ENCODE assay signal across 8 mouse cellular contexts in the genomic region with DNA sequence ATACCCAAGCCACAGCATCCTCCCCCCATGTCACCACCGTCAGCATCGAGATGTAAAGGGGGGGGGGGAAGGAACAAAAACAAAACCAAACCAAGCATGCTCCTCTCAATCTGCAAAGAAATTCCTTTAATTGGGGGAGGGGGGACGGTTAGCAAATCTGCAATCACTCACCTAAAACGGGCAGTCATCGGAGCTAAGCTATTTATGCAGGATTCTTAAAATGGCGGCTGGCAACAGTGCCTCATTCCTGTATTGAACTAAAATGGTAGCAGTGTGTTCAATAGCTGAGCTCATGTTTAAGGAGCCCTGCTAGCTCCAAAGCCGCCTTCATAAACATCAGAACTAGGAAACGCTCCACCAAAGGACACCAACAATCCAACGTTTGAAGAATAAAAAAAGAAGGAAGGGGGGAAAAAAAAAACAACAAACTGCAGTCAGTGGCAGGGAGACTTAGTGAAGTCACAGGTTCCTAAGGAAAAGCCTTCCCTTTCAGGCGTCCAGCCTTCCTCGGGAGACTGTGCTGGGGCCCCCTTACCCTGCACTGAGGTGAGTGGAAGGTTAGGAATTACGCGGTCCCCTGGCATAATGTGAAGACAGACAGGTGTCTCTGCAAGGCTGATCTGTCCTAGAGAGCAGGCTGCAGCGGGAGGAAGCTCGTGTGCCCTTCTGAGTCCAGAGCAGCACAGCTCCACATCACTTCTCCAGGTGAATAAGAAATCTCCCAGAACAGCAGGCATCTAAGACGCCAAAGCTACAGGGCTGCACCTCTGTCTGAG. TPM values are rescaled to one million over a fixed set of nuclear protein-coding genes. Genes with fewer than 3 reads are reported as not detected.
A peak's percentile ranks its signal among the peaks of the same experiment; 100 is the strongest.
DNase-seq lines count a peak whose midpoint lies in the region; ATAC-seq and TF ChIP-seq lines count a peak whose summit lies in the region.

No protein-coding gene starts in this region.

- H3K9ac ChIP-seq in heart, embryonic 12.5 days: peak overlapping the region; percentile 63
- peak overlapping the region; percentile 68 for H3K9ac ChIP-seq in forebrain, embryonic 11.5 days (ENCODE audit: low read length)
- H3K9ac ChIP-seq in limb, embryonic 14.5 days (ENCODE audit: low read depth, low read length, severe bottlenecking): peak overlapping the region; percentile 38
- H3K9ac ChIP-seq in stomach, embryonic 16.5 days (ENCODE audit: low read length): peak overlapping the region; percentile 71

- H3K27ac ChIP-seq in heart, embryonic 12.5 days (ENCODE audit: poor library complexity, severe bottlenecking): peak overlapping the region; percentile 100
- peak overlapping the region; percentile 100 for H3K27ac ChIP-seq in forebrain, embryonic 11.5 days (ENCODE audit: low read depth, low read length)
- peak overlapping the region; percentile 99 for H3K27ac ChIP-seq in limb, embryonic 14.5 days (replicated peaks; ENCODE audit: low read depth, low read length)
- H3K27ac ChIP-seq in stomach, embryonic 16.5 days (ENCODE audit: low read length): peak overlapping the region; percentile 100

- DNase-seq in heart, postnatal 25 days (ENCODE audit: low spot score): no peak
- peak; percentile 84 for DNase-seq in brain, adult 2 months (ENCODE audit: low read depth, low spot score)
- DNase-seq in forebrain, embryonic 11.5 days (ENCODE audit: low spot score): peak; percentile 58
- DNase-seq in limb, embryonic 14.5 days (ENCODE audit: low spot score): no peak
- no peak for DNase-seq in urinary bladder, postnatal 4 days (ENCODE audit: low spot score in 2 of 2)

- H3K36me3 ChIP-seq in heart, embryonic 12.5 days: peaks cover 7% of the 10 kb centered on the region
- no peaks in the 10 kb centered on the region; the same call in 1 of the 2 replicates for H3K36me3 ChIP-seq in forebrain, embryonic 11.5 days (ENCODE audit: control insufficient read depth, insufficient read depth, low read length)
- H3K36me3 ChIP-seq in limb, embryonic 14.5 days (ENCODE audit: control insufficient read depth, insufficient read depth, low read length): peaks cover 12% of the 10 kb centered on the region; the same call in 1 of the 2 replicates
- H3K36me3 ChIP-seq in stomach, embryonic 16.5 days (ENCODE audit: control insufficient read depth, insufficient read depth, low read length): no peaks in the 10 kb centered on the region

- peak overlapping the region; percentile 56 for H3K4me2 ChIP-seq in heart, embryonic 12.5 days
- H3K4me2 ChIP-seq in forebrain, embryonic 11.5 days (ENCODE audit: low read depth, low read length, severe bottlenecking): peak overlapping the region; percentile 72
- H3K4me2 ChIP-seq in limb, embryonic 14.5 days (replicated peaks; ENCODE audit: low read depth, low read length, severe bottlenecking): peak overlapping the region; percentile 71
- peak overlapping the region; percentile 78 for H3K4me2 ChIP-seq in stomach, embryonic 16.5 days (ENCODE audit: low read depth, low read length)

- no peaks in the 10 kb centered on the region for H3K27me3 ChIP-seq in heart, embryonic 12.5 days (replicated peaks)
- no peaks in the 10 kb centered on the region for H3K27me3 ChIP-seq in forebrain, embryonic 11.5 days (ENCODE audit: control insufficient read depth, insufficient read depth, low read length)
- H3K27me3 ChIP-seq in limb, embryonic 14.5 days (ENCODE audit: control insufficient read depth, insufficient read depth, low read length): no peaks in the 10 kb centered on the region
- no peaks in the 10 kb centered on the region for H3K27me3 ChIP-seq in stomach, embryonic 16.5 days (ENCODE audit: control insufficient read depth, insufficient read depth, low read length)

- H3K9me3 ChIP-seq in heart, embryonic 12.5 days (replicated peaks): no peaks in the 10 kb centered on the region
- H3K9me3 ChIP-seq in forebrain, embryonic 11.5 days (ENCODE audit: control insufficient read depth, low read length): no peaks in the 10 kb centered on the region
- no peaks in the 10 kb centered on the region for H3K9me3 ChIP-seq in limb, embryonic 14.5 days (ENCODE audit: control insufficient read depth, low read length)
- no peaks in the 10 kb centered on the region for H3K9me3 ChIP-seq in stomach, embryonic 16.5 days (replicated peaks; ENCODE audit: control insufficient read depth, low read length)

- H3K4me1 ChIP-seq in heart, embryonic 12.5 days (replicated peaks): peaks cover 97% of the 10 kb centered on the region
- H3K4me1 ChIP-seq in forebrain, embryonic 11.5 days (replicated peaks; ENCODE audit: control insufficient read depth, insufficient read depth, low read length): peaks cover 84% of the 10 kb centered on the region
- peaks cover 95% of the 10 kb centered on the region for H3K4me1 ChIP-seq in limb, embryonic 14.5 days (ENCODE audit: control insufficient read depth, insufficient read depth, low read length)
- H3K4me1 ChIP-seq in stomach, embryonic 16.5 days (ENCODE audit: control insufficient read depth, insufficient read depth, low read length): peaks cover 83% of the 10 kb centered on the region

- intact Hi-C loops in heart, postnatal 25 days (cut with DNase I): no loop called here

- no peak for ATAC-seq in heart, embryonic 12.5 days (ENCODE audit: insufficient number of reproducible peaks, low FRiP score)
- no peak for ATAC-seq in forebrain, embryonic 11.5 days (replicated peaks; ENCODE audit: low FRiP score)
- no peak for ATAC-seq in limb, embryonic 14.5 days (ENCODE audit: low FRiP score, low read depth)
- ATAC-seq in stomach, embryonic 16.5 days (ENCODE audit: insufficient read depth, low FRiP score): no peak
- ATAC-seq in erythroblast, adult 5-6 weeks (replicated peaks; ENCODE audit: low FRiP score, poor library complexity, severe bottlenecking): no peak

- no peak for TF ChIP-seq POLR2A in limb, embryonic 14.5 days (IDR thresholded peaks at IDR 0.05; ENCODE audit: borderline replicate concordance, extremely low read depth, insufficient read depth, insufficient read length)

- H3K4me3 ChIP-seq in heart, embryonic 12.5 days: peak overlapping the region; percentile 10; the same call in 1 of the 2 replicates
- peak overlapping the region; percentile 9; the same call in 1 of the 2 replicates for H3K4me3 ChIP-seq in forebrain, embryonic 11.5 days (ENCODE audit: low read depth, low read length)
- peak overlapping the region; percentile 6 for H3K4me3 ChIP-seq in limb, embryonic 14.5 days (replicated peaks; ENCODE audit: low read length)
- H3K4me3 ChIP-seq in stomach, embryonic 16.5 days (replicated peaks; ENCODE audit: low read length): peak overlapping the region; percentile 23; the same call in 1 of the 2 replicates

- 14% methylated on average over 16 of the region's 16 CpGs for WGBS in heart, embryonic 12.5 days
- WGBS in forebrain, embryonic 11.5 days: 6% methylated on average over 16 of the region's 16 CpGs
- whole genome bisulfite sequencing in limb, embryonic 14.5 days: 12% methylated on average over 16 of the region's 16 CpGs
- WGBS in stomach, embryonic 16.5 days: 13% methylated on average over 16 of the region's 16 CpGs

RNA-seq across cellular contexts. Expression of gene Zmynd8, which starts 19.2 kb away (rescaled TPM):
- polyA plus RNA-seq in heart, embryonic 12.5 days (2016; fragmentation: Nextera tagmentation; extraction: Ambion mirVana): 44.7 and 48.0 TPM in 2 replicates
- 10 to 100 TPM; 44.5 to 48.7 TPM for total RNA-seq in heart, postnatal 25 days (2021)
- polyA plus RNA-seq in forebrain, embryonic 11.5 days (2014; fragmentation: Nextera tagmentation; extraction: Ambion mirVana): 54.3 and 61.5 TPM in 2 replicates
- 47.6 and 49.5 TPM in 2 replicates for polyA plus RNA-seq in limb, embryonic 14.5 days (2012; rRNA removed)
- polyA plus RNA-seq in limb, embryonic 14.5 days (2014; fragmentation: Nextera tagmentation; extraction: Ambion mirVana): 30.2 and 39.8 TPM in 2 replicates
- polyA plus RNA-seq in stomach, embryonic 16.5 days (2015; fragmentation: Nextera tagmentation; extraction: Ambion mirVana): 45.1 and 45.3 TPM in 2 replicates
- total RNA-seq in erythroblast, adult 5-6 weeks (2015; ENCODE audit: low replicate concordance): 60.1 and 81.1 TPM in 2 replicates
- 83.9 and 95.3 TPM in 2 replicates for total RNA-seq in erythroblast, adult 5-6 weeks (2017; ENCODE audit: low replicate concordance)

Comparison
In these comparisons a context has a peak if more than half of its experiments do, and no peak if none do; other contexts are left out.
1. DNase-seq: peak in brain, adult 2 months (single experiment) and forebrain, embryonic 11.5 days (single experiment); none in heart, postnatal 25 days (single experiment), limb, embryonic 14.5 days (single experiment) and urinary bladder, postnatal 4 days (0 of 2).
2. Peak in every context shown above with its lines, with median percentiles within 50 percentile points of each other: H3K27ac ChIP-seq, H3K4me2 ChIP-seq, H3K4me3 ChIP-seq and H3K9ac ChIP-seq.